Mouse (Mus musculus) left cerebral cortex, postnatal 4 days (tissue): ENCODE measurements around the gene Pcsk4. TPM values are rescaled to one million over a fixed set of nuclear protein-coding genes. Genes with fewer than 3 reads are reported as not detected.

Experiments used
- DNase-seq: peaks from one replicate; pipeline ENCODE4 v3.0.0-alpha.2; 2022
- intact Hi-C: fragments of 180-260 bp; cut with DNase I; formaldehyde crosslinking; loops from one replicate; pipeline ENCODE4 v1.15.1; 2025
- microRNA-seq: library from miRNA; unstranded; fragments of <30 nt; microRNA quantifications from one replicate; pipeline ENCODE4 v1.2.0, GENCODE M21; 2022
- total RNA-seq, 2 experiments: library from RNA; stranded (reverse); gene quantifications; 2 replicates each; pipeline ENCODE4 v1.2.3; 2021

The Pcsk4 gene
- total RNA-seq, 2 experiments from 2014 or later, result 8.1 to 10.5 TPM

DNA sequence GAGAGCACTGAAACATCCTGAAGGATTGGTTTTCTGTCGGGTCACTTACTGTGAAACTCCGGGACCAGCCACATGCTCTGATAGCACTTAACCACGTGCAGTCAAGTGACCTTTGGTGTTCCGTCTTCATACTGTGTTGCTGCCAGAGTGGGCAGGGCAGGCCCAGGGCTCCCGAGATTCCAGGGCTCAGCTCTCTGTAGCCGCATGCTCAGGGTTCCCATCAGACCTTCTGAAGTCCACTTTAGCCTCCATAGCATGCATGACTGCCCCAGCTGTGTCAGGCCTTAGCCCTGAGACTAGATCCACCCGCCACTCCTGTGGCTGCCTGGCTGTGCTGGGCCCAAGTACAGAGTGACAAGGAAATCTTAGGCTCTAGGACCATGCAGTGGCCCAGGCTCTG lies 48.0 kb downstream of the Pcsk4 start:
- intact Hi-C loops, result no loop called here

DNA sequence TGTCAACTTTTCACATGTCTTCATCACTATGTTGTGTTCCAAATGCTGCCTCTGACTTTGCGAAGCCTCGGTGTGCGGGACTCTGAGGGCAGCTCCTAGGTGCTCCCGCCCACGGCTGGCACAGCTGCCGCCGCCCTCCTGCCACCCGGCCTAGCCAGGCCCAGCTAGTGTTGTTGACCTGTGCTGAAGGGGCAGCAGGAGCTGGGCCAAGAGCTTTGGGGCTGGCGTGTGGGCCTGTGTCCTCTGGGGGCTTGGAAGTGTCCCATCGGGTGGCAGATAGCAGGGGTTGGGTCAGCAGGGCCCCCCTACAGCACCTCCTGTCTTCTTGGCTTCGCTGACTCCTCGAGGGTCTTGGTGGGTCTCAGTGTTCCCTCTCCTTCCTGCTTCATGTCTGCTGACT lies 50.0 kb downstream of the Pcsk4 start:
- DNase-seq, result no peak
- intact Hi-C loops, result no loop called here

More for the DNA sequence above, 48.0 kb downstream of the Pcsk4 start:
- no peak for DNase-seq

DNA sequence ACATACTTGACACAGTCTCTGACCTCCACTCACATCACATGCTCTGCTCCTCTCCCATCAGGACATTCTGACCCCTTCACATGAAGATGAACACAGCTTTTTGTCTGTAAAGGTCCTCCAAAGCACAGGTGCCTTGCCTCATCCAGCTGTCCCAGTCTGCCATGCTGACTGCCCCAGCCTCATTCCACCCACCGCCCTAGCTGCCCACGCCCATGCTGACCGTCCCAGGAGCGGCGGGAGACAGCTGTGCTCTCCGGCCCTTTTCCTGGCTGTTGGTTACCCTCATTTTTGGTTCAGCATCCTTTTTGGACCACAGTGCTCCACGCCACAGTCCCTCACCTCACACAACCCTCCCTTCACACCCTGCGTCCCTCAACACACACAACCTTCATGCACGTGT lies 50.9 kb downstream of the Pcsk4 start:
- intact Hi-C loops, result no loop called here
- no peak for DNase-seq

DNA sequence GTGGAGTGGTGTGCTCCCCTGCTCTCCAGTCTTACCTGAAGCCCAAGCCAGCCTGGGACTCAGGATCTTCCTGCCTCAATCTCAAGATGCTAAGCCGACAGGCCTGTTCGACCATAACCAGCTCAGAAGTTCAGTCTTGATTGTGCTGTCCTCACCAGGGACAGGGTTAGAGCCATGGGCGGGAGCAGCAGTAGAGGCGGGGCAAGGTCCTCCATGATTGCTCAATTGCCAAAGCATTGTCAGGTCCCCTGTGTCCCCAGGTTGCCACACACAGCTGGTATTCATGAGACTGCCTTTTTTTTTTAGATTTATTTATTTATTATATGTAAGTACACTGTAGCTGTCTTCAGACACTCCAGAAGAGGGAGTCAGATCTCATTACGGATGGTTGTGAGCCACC lies 53.1 kb downstream of the Pcsk4 start:
- DNase-seq, result no peak
- intact Hi-C loops, result no loop called here

DNA sequence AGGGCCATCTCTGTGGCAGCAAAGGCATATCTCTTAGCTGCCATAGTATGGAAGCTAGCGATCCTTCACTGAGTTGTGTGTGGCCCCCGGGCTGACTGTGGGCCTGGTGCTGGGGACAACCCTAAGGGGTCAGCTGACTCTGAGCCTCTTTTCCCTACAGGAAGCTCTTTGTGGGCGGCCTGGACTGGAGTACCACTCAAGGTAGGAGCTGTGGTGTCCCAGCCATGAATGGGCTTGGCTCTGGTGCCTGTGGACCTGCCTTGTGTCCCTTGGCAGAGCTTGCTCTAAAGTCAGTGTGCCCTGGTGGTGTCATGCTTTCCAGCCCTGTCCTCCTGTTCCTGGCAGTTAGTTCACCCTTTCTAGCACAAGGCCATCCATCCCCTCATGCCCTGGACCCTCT lies 55.5 kb downstream of the Pcsk4 start:
- intact Hi-C loops, result no loop called here
- no peak for DNase-seq

DNA sequence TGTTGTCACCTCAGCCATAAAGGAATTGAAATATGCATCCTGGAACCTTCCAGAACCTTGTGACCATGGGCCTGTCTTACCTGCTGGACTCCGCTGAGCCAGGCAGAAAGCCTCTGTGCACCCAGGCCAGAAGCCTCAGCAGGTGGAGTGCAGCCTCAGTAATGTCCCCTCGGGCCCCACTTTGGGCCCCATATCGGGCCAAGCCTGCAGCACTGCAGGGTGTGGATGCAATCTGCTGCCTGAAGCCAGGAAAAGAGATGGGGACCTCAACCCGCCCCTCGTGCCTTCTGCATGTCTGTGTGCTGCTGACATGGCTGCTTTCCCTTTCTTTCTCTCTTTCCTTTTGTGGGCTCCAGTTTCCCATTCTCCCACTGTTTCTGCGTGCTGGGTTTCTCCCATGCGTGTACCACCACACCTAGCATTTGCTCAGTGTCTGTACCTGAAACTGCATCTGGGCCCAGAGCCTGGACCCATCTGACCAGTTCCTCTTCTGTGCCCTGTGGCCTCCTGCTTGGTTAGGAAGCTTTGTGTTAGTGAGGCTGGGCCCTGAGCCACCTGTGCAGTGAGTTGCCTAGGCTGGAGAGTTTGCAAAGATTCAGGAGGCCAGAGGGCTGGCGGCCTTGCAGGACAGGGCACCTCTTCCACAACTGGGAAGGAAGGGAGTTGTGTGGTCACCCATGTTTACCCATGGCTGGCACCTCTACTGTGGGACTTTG lies 57.3 kb downstream of the Pcsk4 start:
- DNase-seq, result no peak
- intact Hi-C loops, result no loop called here

Small RNA genes within 50 kb of the gene (microRNA-seq; reads per million reads assigned to microRNA genes)
- 1.8 reads per million for gene Mir6911

Other genes with a start within 250 kb of the Pcsk4 start
- 10 to 100 TPM; 28.8 to 30.8 TPM for gene Sbno2, start 223.9 kb downstream of the Pcsk4 start, total RNA-seq
- 100 to 1,000 TPM; 100 to 111 TPM for gene Stk11, start 213.7 kb downstream of the Pcsk4 start, total RNA-seq
- gene Atp5d, start 190.9 kb downstream of the Pcsk4 start, total RNA-seq, result 100 to 1,000 TPM; 247 to 270 TPM
- gene Cbarp, start 188.7 kb downstream of the Pcsk4 start, total RNA-seq, result 100 to 1,000 TPM; 299 to 316 TPM
- gene Midn, start 181.2 kb downstream of the Pcsk4 start, total RNA-seq, result 100 to 1,000 TPM; 158 to 163 TPM
- 100 to 1,000 TPM; 211 to 228 TPM for gene Cirbp, start 163.5 kb downstream of the Pcsk4 start, total RNA-seq
- 1 to 10 TPM; 6.0 to 6.1 TPM for gene 1600002K03Rik, start 156.6 kb downstream of the Pcsk4 start, total RNA-seq
- 10 to 100 TPM; 25.5 to 28.6 TPM for gene Efna2, start 150.0 kb downstream of the Pcsk4 start, total RNA-seq
- 10 to 100 TPM; 53.9 to 55.2 TPM for gene Mum1, start 103.1 kb downstream of the Pcsk4 start, total RNA-seq
- gene Ndufs7, start 80.4 kb downstream of the Pcsk4 start, total RNA-seq, result 100 to 1,000 TPM; 124 to 125 TPM
- 10 to 100 TPM; 21.9 to 23.0 TPM for gene Gamt, start 68.5 kb downstream of the Pcsk4 start, total RNA-seq
- 100 to 1,000 TPM; 136 to 145 TPM for gene Dazap1, start 68.0 kb downstream of the Pcsk4 start, total RNA-seq
- 100 to 1,000 TPM; 873 to 899 TPM for gene Rps15, start 37.0 kb downstream of the Pcsk4 start, total RNA-seq
- gene Apc2, start 33.5 kb downstream of the Pcsk4 start, total RNA-seq, result 100 to 1,000 TPM; 398 to 400 TPM
- 10 to 100 TPM; 13.6 to 14.2 TPM for gene 2310011J03Rik, start 9.0 kb downstream of the Pcsk4 start, total RNA-seq
- 10 to 100 TPM; 13.3 to 14.8 TPM for gene Reep6, start 455 bp upstream of the Pcsk4 start, total RNA-seq
- gene Adamtsl5, start 18.9 kb upstream of the Pcsk4 start, total RNA-seq, result under 1 TPM; 0.56 to 0.72 TPM
- gene Plk5, start 27.0 kb upstream of the Pcsk4 start, total RNA-seq, result 1 to 10 TPM; 4.2 to 6.1 TPM
- gene Mex3d, start 58.2 kb upstream of the Pcsk4 start, total RNA-seq, result 10 to 100 TPM; 75.5 to 80.1 TPM
- gene Mbd3, start 70.1 kb upstream of the Pcsk4 start, total RNA-seq, result 100 to 1,000 TPM; 138 to 147 TPM
- 100 to 1,000 TPM; 282 to 286 TPM for gene Uqcr11, start 77.3 kb upstream of the Pcsk4 start, total RNA-seq
- 10 to 100 TPM; 51.9 to 53.7 TPM for gene Tcf3, start 104.1 kb upstream of the Pcsk4 start, total RNA-seq
- gene Onecut3, start 165.3 kb upstream of the Pcsk4 start, total RNA-seq, result under 1 TPM in 1 of 2 experiments, not detected in 1; 0.24 TPM
- under 1 TPM; 0.14 to 0.20 TPM for gene Atp8b3, start 209.6 kb upstream of the Pcsk4 start, total RNA-seq
- 10 to 100 TPM; 65.2 to 67.5 TPM for gene Rexo1, start 232.1 kb upstream of the Pcsk4 start, total RNA-seq
- gene Klf16, start 247.8 kb upstream of the Pcsk4 start, total RNA-seq, result 10 to 100 TPM; 34.1 to 35.5 TPM